Mouse (Mus musculus) erythroblast, embryonic 14.5 days (primary cell): ENCODE data around the gene F3.

Experiments
- GATA1 ChIP-seq: IDR thresholded peaks from 2 replicates; pipeline ENCODE4 v1.6.1; 2012; ENCODE audit warnings: low read length, inconsistent platforms, mixed read lengths
- TAL1 ChIP-seq: IDR thresholded peaks from 3 replicates; pipeline ENCODE4 v1.6.1; 2012; ENCODE audit warnings: low read length, inconsistent platforms, mixed read lengths

GRCm38 (mm10) chr3:121723968-121724524 lies 709 bp downstream of the F3 start:
- TF ChIP-seq TAL1 (no peak), GATA1 (no peak)
